Mouse (Mus musculus) Patski (cell line): ENCODE results near the gene Myo1a. TPM values are rescaled to one million over a fixed set of nuclear protein-coding genes. Genes with fewer than 3 reads are reported as not detected.

ENCODE experiments used
- ATAC-seq: fragments of 100-300 bp; one replicate; pipeline ENCODE4 v1.8.0; 2021
- CTCF ChIA-PET: fragments of 350-600 bp; sonication (Branson Sonifier 250); formaldehyde crosslinking; loops from one replicate; lab custom pipeline; 2022; ENCODE audit warnings: inconsistent platforms; lab: Charles Lee
- POLR2A ChIA-PET: fragments of 350-600 bp; sonication (Branson Sonifier 250); formaldehyde crosslinking; loops from one replicate; lab custom pipeline; 2022; ENCODE audit warnings: antibody characterized with exemption, inconsistent platforms; lab: Charles Lee
- DNase-seq: peaks from one replicate; pipeline ENCODE4 v3.0.0-alpha.2; 2011; ENCODE audit warnings: low read depth, low spot score
- H3K27me3 ChIP-seq: fragments of 371-371 bp; one replicate; pipeline ENCODE4 v1.5.1; 2021
- CTCF ChIP-seq: fragments of 100-300 bp; IDR thresholded peaks from one replicate; pipeline ENCODE4 v1.5.1; 2021
- in situ Hi-C: fragments of 300-500 bp; cut with MboI; formaldehyde crosslinking; loops from 3 replicates; pipeline ENCODE4 v1.11.1; 2018; ENCODE audit warnings: low pct_unique_long_range_greater_than_20kb, mixed read lengths
- polyA plus RNA-seq: library from polyadenylated mRNA; unstranded; gene quantifications from one replicate; pipeline ENCODE4 v1.2.3, GENCODE M21; 2021

Gene Myo1a
- polyA plus RNA-seq, 1 experiment from 2014 or later: 0.17 TPM

GRCm38 (mm10) chr10:127712736-127713135, 7.8 kb downstream of the Myo1a start:
- ChIA-PET POLR2A (no interaction called here), CTCF (interaction anchor here (1.6 kb wide), 1 partner anchor 12 kb away, joined by 5 read pairs; the partner anchor contains the start of gene Tac2)
- no peak for TF ChIP-seq CTCF
- in situ Hi-C loops: no loop called here
- no peaks in the 10 kb centered on the region for H3K27me3 ChIP-seq
- DNase-seq (no peak), ATAC-seq (no peak)

GRCm38 (mm10) chr10:127721671-127722418, 16.9 kb downstream of the Myo1a start:
- ChIA-PET POLR2A (no interaction called here), CTCF (no interaction called here)
- DNase-seq (no peak), ATAC-seq (no peak)
- no peak for TF ChIP-seq CTCF
- in situ Hi-C loops: no loop called here
- peaks cover 19% of the 10 kb centered on the region for H3K27me3 ChIP-seq

GRCm38 (mm10) chr10:127724178-127724577, 19.2 kb downstream of the Myo1a start, which contains the start of gene Tac2:
Gene Tac2, plus strand, starts transcription at chr10:127724478.
- peaks cover 35% of the 10 kb centered on the region for H3K27me3 ChIP-seq
- in situ Hi-C loops: no loop called here
- CTCF ChIA-PET: interaction anchor here (1.3 to 1.8 kb wide), 4 partner anchors 11 to 62 kb away, joined by 3 to 5 read pairs (median 4); no protein-coding TSS in a partner anchor
- POLR2A ChIA-PET: no interaction called here
- ATAC-seq: no peak
- no peak for TF ChIP-seq CTCF
- DNase-seq: no peak

GRCm38 (mm10) chr10:127725136-127725535, 20.2 kb downstream of the Myo1a start:
- DNase-seq (no peak), ATAC-seq (no peak)
- CTCF ChIA-PET: interaction anchor here (1.6 to 1.8 kb wide), 2 partner anchors 12 to 36 kb away, joined by 5 read pairs; no protein-coding TSS in a partner anchor
- POLR2A ChIA-PET: interaction anchor here (0.7 kb wide), 1 partner anchor 12 kb away, joined by 5 read pairs; no protein-coding TSS in a partner anchor
- no peak for TF ChIP-seq CTCF
- H3K27me3 ChIP-seq: peaks cover 40% of the 10 kb centered on the region
- in situ Hi-C loops: no loop called here

GRCm38 (mm10) chr10:127728437-127728836, 23.5 kb downstream of the Myo1a start:
- CTCF ChIA-PET: no interaction called here
- in situ Hi-C loops: no loop called here
- TF ChIP-seq CTCF: no peak
- peaks cover 30% of the 10 kb centered on the region for H3K27me3 ChIP-seq
- no peak for DNase-seq
- POLR2A ChIA-PET: no interaction called here
- no peak for ATAC-seq

- peaks cover 28% of the 10 kb centered on the region for H3K27me3 ChIP-seq
- no peak for TF ChIP-seq CTCF
- POLR2A ChIA-PET: no interaction called here
- CTCF ChIA-PET: interaction anchor here (0.7 kb wide), 1 partner anchor 207 kb away, joined by 3 read pairs; no protein-coding TSS in a partner anchor
- in situ Hi-C loops: loop anchor here (10.0 kb wide), 1 partner anchor 274 kb away; the partner anchor contains the start of gene Hsd17b6
- DNase-seq (no peak), ATAC-seq (no peak)
These were observed 25.4 kb downstream of the Myo1a start for GRCm38 (mm10) chr10:127730285-127730932.

GRCm38 (mm10) chr10:127730933-127731310, 26.0 kb downstream of the Myo1a start:
- DNase-seq: no peak
- ATAC-seq: no peak
- ChIA-PET CTCF (no interaction called here), POLR2A (no interaction called here)
- no peak for TF ChIP-seq CTCF
- peaks cover 23% of the 10 kb centered on the region for H3K27me3 ChIP-seq
- in situ Hi-C loops: loop anchor here (10.0 kb wide), 1 partner anchor 274 kb away; the partner anchor contains the start of gene Hsd17b6

GRCm38 (mm10) chr10:127731397-127731796, 26.4 kb downstream of the Myo1a start:
- TF ChIP-seq CTCF: no peak
- ChIA-PET POLR2A (no interaction called here), CTCF (no interaction called here)
- DNase-seq (no peak), ATAC-seq (no peak)
- in situ Hi-C loops: loop anchor here (10.0 kb wide), 1 partner anchor 273 kb away; the partner anchor contains the start of gene Hsd17b6
- peaks cover 21% of the 10 kb centered on the region for H3K27me3 ChIP-seq

GRCm38 (mm10) chr10:127734434-127734833, 29.5 kb downstream of the Myo1a start:
- ChIA-PET POLR2A (interaction anchor here (0.6 kb wide), 1 partner anchor 29 kb away, joined by 5 read pairs; the partner anchor contains the start of gene Myo1a), CTCF (interaction anchor here (0.9 to 1.5 kb wide), 2 partner anchors 11 to 14 kb away, joined by 3 to 5 read pairs; no protein-coding TSS in a partner anchor)
- peaks cover 5% of the 10 kb centered on the region for H3K27me3 ChIP-seq
- DNase-seq (no peak), ATAC-seq (no peak)
- in situ Hi-C loops: loop anchor here (10.0 kb wide), 1 partner anchor 270 kb away; the partner anchor contains the start of gene Hsd17b6
- TF ChIP-seq CTCF: no peak

GRCm38 (mm10) chr10:127736266-127736665, 31.3 kb downstream of the Myo1a start:
- in situ Hi-C loops: loop anchor here (5.0 to 10.0 kb wide), 3 partner anchors 49 to 269 kb away; partner anchors contain the start of genes Hsd17b6 and Stat6
- ChIA-PET POLR2A (no interaction called here), CTCF (interaction anchor here (0.7 to 1.4 kb wide), 3 partner anchors 165 to 220 kb away, joined by 3 to 4 read pairs (median 3); no protein-coding TSS in a partner anchor)
- TF ChIP-seq CTCF: no peak
- ATAC-seq (no peak), DNase-seq (no peak)
- H3K27me3 ChIP-seq: no peaks in the 10 kb centered on the region
